Mouse (Mus musculus) liver, embryonic 14.5 days (tissue): Measurements from ENCODE around the gene Lrrc41.
A peak's percentile ranks its signal among the peaks of the same experiment; 100 is the strongest.

Experiments
- CTCF ChIP-seq: IDR thresholded peaks from 2 replicates; pipeline ENCODE4 v1.5.1; 2016; ENCODE audit warnings: antibody characterized with exemption, low read depth, control low read depth
- EP300 ChIP-seq: IDR thresholded peaks from 2 replicates; pipeline ENCODE4 v1.6.1; 2016; ENCODE audit warnings: antibody characterized with exemption, low read depth

DNA sequence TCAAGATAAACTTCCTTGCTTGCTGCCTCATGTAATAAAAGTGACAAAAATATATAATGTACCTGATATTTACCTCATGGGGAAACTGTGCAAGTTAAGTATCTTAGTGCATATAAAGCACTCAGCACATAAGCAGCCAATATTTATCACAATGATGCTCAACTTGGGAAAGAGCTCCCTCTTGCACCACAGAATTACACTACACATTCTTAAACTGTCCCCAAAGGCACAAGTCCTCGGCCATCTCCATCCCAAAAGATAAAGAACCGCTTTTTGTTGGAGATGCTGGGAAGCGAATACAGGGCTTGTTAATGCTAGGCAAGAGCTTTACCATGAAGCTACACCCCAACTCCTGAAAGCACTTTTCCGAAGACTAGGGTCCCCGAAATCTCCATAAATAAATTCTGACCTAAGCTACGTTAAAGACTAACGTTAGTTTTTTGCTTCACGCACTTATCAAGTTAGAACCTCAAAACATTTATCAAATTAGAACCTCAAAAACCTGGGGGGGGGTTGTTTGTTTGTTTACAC is 859 bp upstream of the Lrrc41 start:
- TF ChIP-seq EP300 (no peak), CTCF (peak; percentile 54)
